Mouse (Mus musculus): ENCODE measurements around the gene Tagln2.

Gene Tagln2

GRCm38 (mm10) chr1:172481540-172482280 lies 18.1 kb upstream of the Tagln2 start, which contains the start of gene Igsf9:
TSS of gene Igsf9 (plus strand) at chr1:172481788.
- peak; percentile 93 for DNase-seq (ENCODE audit: low spot score)

- no peak for DNase-seq (ENCODE audit: low spot score)
Observed at GRCm38 (mm10) chr1:172482518-172483360, 17.1 kb upstream of the Tagln2 start.

- DNase-seq (ENCODE audit: low spot score), result no peak
Observed at GRCm38 (mm10) chr1:172483361-172483660, 16.5 kb upstream of the Tagln2 start.

GRCm38 (mm10) chr1:172484236-172484635 lies 15.6 kb upstream of the Tagln2 start:
- DNase-seq (ENCODE audit: low spot score), result no peak

- DNase-seq (ENCODE audit: low spot score), result no peak
Observed at GRCm38 (mm10) chr1:172484671-172485070, 15.2 kb upstream of the Tagln2 start.

- DNase-seq (ENCODE audit: low spot score), result no peak
Observed at GRCm38 (mm10) chr1:172485821-172486220, 14.0 kb upstream of the Tagln2 start.

- DNase-seq (ENCODE audit: low spot score), result no peak
Observed at GRCm38 (mm10) chr1:172486236-172486635, 13.6 kb upstream of the Tagln2 start.

- DNase-seq (ENCODE audit: low spot score), result no peak
Observed at GRCm38 (mm10) chr1:172486651-172487050, 13.2 kb upstream of the Tagln2 start.

GRCm38 (mm10) chr1:172487859-172488258 lies 12.0 kb upstream of the Tagln2 start:
- no peak for DNase-seq (ENCODE audit: low spot score)

- no peak for DNase-seq (ENCODE audit: low spot score)
Observed at GRCm38 (mm10) chr1:172488831-172489230, 11.0 kb upstream of the Tagln2 start.

- no peak for DNase-seq (ENCODE audit: low spot score)
Observed at GRCm38 (mm10) chr1:172489585-172490250, 10.1 kb upstream of the Tagln2 start.

- peak; percentile 91 for DNase-seq (ENCODE audit: low spot score)
Observed at GRCm38 (mm10) chr1:172490261-172490661, 9.6 kb upstream of the Tagln2 start.

- DNase-seq (ENCODE audit: low spot score), result no peak
Observed at GRCm38 (mm10) chr1:172492047-172492446, 7.8 kb upstream of the Tagln2 start.

GRCm38 (mm10) chr1:172493516-172493915 lies 6.3 kb upstream of the Tagln2 start:
- no peak for DNase-seq (ENCODE audit: low spot score)

GRCm38 (mm10) chr1:172496030-172496429 lies 3.8 kb upstream of the Tagln2 start:
- no peak for DNase-seq (ENCODE audit: low spot score)

- no peak for DNase-seq (ENCODE audit: low spot score)
Observed at GRCm38 (mm10) chr1:172497428-172497827, 2.4 kb upstream of the Tagln2 start.

GRCm38 (mm10) chr1:172500451-172501370 lies 864 bp downstream of the Tagln2 start:
- DNase-seq (ENCODE audit: low spot score), result peak; percentile 83

- peak; percentile 73 for DNase-seq (ENCODE audit: low spot score)
Observed at GRCm38 (mm10) chr1:172501371-172502144, 1.7 kb downstream of the Tagln2 start.

GRCm38 (mm10) chr1:172502145-172503110 lies 2.6 kb downstream of the Tagln2 start:
- DNase-seq (ENCODE audit: low spot score), result peak; percentile 45
